Mouse (Mus musculus): ENCODE measurements around the gene Fam129a.
"Not testable (repeated sequence)": the region's sequence is repeated elsewhere in the genome, so short reads cannot be mapped to it uniquely, and the experiment has no call there.

Gene Fam129a

DNA sequence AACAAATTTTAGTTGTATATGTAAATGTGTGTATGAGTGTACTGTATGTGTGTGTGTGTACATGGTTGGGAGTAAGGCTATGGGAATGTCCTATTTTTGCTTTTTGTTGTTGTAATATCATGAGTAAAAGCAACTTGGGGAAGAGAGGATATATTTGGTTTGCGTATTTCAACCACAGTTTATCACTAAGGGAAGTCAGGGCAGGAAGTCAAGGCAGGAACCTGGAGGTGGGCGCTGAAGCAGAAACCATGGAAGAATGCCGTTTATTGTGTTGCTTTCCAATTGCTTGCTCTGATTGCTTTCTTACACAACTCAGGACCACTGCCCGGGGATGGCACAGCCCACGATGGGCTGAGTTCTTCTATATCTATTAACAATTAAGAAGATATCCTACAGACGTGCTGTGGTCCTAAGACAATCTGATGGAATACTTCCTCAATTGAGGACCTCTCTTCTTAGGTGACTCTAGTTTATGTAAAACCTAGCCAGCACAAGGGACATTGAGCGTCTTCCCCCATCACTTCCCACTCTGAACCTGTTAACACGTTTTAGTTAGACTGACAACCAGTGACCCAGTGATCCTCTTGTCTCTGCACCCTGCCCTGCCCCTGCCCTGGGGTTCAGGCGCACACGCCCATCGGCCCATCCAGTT lies 13.7 kb downstream of the Fam129a start:
- DNase-seq: no peak

DNA sequence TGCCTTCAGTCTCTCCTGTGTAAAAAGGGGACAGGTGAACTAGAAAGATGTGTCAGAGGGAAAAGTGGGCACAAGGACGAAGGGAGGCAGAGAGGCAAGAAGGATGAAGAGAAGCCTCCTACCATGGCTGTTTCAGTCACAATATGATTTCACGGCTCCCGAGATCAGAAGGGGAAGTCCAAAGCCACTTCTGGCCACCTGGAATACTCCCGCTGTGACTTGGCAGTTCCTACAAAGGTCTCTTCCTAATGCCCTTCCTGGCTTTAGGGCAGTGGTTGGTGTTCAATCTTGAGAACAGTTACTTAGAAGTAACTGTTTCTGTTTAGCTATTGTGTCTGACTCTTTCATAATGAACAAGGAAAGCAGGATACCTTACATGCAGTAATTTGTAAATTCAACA lies 14.7 kb downstream of the Fam129a start:
- no peak for DNase-seq

DNA sequence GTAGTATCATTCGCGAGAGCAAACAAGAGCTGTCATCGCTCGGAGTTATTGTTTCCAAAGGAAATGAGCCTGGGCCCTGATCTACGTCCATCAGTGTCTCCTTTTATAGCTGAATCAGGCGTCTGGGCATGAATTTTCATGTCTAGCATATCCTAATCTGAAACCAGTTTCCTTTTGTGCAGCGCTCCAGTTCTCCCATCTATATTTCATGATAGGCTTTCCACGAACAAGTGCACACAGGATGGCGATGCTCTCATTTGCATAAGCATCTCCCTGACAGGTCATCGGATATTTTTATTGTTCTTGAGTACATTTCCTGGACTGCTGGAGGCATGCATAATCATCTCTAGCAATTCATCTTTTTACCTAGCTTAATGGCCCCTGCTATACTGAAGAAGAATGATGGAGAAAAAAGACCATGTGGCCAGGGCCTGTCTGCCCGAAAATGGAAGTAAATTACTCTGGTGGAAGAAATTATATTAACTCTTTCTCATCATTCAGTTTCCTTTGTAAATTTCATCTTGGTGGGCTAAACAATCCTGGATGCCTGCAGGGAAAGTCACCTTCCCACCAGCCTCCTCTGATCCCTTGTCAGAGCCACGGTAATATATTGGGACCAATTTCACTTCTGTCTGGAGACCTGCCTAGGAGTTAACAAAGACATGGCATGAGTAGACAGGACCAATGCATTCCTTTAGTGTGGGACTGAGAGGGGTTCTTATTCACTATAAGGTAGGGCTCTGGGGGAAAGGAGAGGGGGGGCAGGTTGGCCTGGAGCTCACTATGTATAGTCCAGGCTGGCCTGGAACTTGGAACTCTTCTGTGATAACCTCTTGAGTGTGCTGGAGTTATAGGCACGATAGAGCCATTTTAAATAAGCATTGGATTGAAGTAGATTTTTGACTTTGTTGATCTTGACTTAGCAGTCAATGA lies 21.4 kb downstream of the Fam129a start:
- DNase-seq: no peak

DNA sequence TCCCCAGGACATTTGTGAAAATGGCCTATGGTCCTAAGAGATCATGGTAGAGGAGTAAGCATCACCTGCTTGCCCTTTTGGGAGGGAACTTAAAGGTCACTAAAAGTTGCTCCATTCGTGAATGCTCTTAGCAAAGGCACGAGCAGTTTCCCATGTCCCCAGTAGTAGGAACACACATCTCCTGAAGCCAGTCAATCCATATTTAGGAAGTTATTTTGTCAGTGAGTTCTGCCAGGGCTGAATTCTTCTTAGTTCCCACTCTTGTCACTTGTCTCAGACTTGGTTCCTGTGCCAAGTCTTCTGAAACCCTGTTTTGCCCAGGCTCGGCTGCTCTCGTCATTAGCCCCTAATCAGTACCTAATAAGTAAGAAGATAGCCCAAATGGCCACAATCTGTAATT lies 23.9 kb downstream of the Fam129a start:
- DNase-seq: no peak

DNA sequence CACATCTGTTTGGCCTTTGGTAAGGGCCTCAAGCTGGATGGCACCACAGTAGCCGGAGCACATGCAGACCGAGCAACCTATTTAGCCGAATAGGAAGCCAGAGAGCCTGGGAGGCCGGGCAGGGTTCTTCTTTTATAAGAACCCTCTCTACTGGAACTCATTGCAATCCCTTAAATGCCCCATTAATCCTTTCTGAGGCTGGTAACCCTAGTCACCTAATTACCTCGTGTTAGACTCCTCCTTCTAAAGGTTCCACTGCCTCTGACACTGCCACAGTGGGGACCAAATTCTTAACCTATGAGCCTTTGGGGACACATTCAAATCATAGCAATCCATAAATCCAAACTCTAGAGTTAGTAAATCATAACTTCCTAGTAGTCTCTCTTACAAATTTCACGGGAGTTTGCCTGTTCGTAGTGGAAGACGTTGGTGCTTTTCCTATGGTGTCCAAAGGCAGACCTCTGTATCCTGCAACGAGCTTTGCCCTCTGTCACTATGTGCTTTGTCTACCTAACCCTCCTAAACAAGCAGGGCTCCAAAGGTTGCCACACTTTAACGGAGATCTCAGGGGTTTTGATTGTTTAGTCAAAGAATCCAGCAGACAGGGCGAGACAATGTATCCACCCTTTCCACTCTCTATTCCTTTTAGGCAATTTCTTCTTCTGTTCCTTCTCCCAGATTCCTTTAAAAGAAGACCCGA lies 24.8 kb downstream of the Fam129a start:
- no peak for DNase-seq

DNA sequence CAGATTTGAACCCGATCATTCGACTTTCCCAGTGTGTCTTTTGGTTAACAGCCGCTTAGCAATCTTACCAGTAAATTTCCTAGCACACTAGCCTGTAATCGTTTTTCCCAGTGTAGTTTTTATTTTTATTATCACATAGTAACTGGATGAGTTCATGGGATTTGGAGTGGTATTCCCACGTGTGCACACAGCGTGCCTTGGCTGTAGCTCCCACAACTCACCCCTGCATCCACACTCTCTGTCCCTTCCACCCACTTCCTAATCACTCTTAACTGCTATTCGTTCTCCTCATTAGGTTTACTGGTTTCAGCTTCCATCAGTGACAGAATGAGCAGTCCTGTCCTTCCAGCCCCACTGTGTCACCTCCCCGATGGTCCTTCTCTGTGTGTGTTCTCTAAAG lies 25.6 kb downstream of the Fam129a start:
- DNase-seq: no peak

DNA sequence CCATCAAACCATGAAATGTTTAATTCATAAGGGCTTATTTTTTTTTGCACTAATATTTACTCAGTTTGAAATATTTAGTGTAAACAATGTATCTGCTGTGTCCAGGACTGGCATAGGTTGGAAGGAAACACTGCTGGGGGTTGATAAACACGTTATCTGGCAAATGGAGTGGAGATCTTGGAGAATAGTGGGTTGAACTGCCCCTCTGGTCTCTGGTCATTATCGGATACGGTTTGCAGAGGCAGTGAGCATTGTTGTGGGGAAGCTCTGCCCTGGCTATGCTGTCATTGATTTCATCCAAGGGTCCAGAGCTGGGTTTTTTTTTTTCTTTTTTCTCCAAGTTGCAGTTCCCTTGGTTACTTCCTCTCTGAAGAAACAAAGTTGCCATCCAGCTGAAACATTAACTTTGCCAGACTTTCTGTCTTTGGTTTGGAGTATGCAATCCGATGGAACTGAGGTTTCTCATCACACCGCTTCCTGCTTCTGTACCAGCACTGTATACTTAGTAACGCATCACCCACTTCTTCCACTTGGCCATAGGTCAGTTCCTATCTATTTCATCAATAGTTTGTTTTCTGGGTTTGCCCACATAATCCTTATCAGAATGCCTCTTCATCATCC lies 26.8 kb downstream of the Fam129a start:
- no peak for DNase-seq

DNA sequence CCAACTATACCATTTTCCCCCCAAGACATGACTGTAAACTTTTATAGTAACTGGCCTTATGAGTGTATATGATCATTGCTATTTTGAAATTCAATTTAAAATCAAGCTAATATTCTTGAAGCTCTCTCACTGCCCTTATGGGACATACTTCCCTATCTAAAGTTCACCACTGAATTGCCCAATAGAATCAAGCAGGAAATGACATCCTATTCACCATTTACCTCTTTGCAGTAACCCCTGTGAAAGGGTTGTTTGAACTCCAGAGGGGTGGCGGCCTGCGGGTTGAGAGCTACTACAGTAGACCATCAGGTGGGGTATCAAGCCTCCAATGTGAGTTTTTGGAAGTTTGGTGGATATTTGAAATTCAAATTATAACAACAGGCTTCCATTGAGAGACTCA lies 27.9 kb downstream of the Fam129a start:
- DNase-seq: no peak

DNA sequence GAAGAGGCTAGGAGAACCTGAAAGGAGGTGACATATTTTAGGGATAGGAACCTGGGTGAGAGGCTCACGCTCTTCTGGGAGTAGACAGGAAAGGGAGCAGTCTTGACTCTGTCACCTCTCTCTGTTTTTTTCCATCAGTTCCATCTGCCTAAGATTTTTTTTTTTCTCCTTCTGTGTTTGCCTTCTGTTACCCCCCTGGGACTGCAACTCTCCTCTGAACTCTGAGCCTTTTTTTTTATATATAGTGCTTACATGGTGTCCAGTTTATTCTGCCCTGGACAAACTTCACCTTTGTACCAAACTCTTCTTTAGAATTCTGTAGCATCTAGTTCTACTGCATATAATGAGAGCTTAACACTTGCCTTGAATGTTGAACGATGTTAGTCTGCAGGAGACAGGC lies 33.3 kb downstream of the Fam129a start:
- DNase-seq: no peak

DNA sequence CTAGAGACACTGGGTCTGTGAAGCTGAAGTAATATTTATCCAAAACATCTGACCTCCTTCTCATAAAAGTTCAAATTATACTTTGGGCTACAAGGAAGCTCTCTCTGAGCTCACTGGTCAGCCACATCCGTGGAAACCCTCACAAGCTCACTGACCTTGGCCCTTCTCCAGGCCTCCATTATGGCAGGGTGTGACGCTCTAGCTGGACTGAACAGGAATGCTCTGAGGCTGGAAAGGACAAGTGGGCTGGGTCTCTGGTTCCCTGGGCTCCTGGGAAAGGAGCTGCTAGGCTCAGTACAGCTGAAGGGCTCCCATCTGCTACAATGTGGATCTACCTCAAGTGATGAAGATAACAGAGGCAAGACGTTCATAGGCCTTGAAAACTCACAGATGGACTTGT lies 37.0 kb downstream of the Fam129a start:
- not testable (repeated sequence) for DNase-seq

DNA sequence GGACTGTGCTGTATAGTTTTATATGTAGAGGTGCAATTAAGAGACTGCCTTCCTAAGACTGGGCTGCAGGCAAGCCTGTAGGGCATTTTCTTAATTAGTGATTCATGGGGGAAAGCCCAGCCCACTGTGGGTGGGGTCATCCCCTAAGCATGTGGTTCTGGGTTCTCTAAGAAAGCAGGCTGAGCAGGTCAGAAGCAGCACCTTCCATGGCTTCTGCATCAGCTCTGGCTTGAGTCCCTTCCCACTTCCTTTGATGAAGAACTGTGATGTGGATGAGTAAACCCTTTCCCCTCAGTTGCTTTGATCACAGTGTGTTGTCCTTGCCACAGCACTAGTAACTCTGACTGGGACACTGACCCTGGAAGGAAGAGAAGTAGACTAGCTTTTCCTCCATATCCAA lies 39.6 kb downstream of the Fam129a start:
- no peak for DNase-seq

DNA sequence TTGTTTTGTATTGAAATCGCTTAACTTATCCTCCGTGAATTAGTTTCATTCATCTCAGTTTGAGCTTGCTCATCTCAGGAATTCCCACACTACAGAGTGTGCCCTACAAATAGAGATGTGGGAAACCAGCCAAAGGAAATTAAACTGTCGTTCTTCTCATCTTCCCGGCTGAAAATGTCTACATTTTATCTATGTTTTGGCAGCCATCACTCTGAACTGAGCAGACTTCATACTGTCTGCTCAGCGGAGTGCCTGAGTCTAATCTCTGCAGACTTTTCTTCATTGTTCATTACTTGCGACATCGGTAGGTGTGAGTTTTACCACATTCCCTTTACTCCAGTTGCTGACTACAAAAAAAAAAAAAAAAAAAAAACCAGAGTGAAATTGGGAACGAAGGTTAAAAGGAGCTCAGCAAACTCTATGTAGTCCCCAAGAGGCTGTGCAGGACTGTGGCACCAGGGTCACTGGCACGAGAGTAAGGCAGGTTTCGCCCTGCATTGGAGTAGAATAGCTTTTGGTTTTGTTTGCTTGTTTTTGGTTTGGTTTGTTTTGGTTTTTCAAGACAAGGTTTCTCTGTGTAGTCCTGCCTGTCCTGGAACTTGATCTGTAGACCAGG lies 43.4 kb downstream of the Fam129a start:
- no peak for DNase-seq

DNA sequence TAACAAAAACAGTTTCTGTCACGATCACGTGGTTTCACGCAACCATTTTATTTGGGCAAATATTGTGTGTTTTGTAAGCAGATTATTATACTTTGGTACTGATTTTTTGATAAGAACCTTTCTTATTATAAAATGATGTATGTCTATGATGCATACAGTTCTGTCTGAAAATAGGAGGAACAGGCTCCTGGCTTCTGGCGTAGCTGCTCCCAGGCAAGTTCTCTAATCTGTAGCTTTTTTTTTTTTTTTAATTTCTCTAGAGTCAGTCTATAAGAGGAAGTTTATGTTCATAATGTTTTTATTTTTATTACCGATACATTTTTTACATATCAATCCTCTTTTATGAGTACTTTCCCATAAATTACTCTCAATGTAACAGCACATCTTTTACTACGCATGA lies 44.6 kb downstream of the Fam129a start:
- DNase-seq: no peak

DNA sequence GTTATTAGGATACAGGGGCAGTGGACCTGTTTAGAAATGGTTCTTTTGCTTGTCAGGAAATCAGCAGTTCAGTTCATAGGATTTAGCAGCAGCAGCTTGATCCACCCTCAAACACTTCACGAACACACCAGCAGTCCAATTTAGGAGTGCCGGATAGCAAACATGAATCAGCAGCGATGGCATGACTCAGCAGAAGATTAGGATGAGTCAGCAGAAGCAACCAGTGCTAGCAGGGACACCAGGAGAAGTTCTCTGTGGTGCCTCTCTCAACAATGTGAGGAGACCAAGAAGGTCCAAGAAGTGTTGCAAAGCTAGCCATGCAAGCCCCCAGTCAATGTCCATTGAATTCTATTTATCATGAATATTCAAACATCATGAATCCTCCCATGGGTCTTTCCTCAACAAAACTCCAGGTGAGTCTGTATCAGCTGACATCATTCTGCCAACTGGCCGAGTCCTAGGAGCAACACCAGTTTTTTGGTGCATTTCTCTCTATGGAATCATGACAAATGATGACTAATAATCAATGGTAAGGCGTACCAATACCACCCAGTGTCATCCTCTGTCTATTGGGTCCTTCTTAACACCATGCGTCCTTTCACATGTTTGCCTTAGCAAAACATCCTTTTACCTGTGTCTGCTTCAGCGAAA lies 45.7 kb downstream of the Fam129a start:
- DNase-seq: no peak

DNA sequence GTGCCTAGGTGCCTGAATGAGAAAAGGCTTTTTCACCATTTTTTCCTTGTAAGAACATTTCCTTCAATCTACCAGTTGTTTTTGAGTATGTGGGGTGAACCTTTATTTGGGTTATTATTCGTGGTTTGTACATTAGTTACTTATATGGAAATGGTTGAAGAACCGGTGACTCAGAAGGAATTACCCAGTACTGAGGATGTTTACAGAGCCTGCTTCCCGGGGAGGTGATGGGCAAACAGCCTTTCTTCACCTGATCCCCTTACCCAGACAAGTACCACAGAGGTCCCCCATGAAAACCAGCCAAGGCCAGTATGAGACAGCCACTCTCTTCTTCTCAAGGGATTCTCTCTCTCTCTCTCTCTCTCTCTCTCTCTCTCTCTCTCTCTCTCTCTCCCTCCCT lies 47.3 kb downstream of the Fam129a start:
- no peak for DNase-seq

DNA sequence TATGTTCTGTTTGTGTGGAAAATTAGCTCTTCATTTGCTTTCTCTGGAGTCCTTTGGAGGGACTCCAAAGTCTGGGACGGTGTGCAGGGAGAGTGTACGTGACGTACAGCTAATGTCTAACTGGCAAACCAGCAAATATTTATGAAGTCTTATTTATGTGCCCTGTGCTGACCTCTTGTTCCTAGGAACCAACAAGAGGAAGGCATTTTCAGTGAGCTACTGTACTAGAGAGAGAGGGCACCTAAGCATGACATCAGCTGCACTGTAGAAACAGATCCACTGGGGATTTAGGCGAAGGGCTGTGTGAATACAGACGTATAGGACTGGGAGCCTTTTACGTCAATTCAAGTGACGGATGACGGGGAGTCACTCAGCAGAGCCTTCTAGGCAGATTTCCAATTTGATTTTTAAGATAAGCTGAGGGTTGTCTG lies 48.3 kb downstream of the Fam129a start:
- no peak for DNase-seq

DNA sequence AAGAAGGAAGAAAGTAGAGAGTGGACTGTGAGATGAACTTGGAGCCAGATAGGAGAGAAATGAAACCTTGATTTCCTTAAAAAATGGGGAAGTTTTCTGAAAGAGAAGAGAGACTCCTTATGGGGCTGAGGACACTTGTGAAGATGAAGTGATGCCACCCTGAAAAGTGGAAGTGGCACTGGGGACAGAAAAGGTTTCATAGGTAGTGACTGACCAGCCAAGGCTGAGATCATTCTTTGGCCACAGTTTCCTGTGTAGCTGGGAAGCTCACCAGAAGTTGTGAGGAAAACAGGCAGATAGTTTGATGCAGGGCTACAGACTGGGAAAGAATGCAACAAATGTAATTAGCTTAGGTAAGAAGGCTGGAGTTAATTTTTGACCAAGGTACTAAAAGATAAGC lies 49.7 kb downstream of the Fam129a start:
- DNase-seq: no peak

DNA sequence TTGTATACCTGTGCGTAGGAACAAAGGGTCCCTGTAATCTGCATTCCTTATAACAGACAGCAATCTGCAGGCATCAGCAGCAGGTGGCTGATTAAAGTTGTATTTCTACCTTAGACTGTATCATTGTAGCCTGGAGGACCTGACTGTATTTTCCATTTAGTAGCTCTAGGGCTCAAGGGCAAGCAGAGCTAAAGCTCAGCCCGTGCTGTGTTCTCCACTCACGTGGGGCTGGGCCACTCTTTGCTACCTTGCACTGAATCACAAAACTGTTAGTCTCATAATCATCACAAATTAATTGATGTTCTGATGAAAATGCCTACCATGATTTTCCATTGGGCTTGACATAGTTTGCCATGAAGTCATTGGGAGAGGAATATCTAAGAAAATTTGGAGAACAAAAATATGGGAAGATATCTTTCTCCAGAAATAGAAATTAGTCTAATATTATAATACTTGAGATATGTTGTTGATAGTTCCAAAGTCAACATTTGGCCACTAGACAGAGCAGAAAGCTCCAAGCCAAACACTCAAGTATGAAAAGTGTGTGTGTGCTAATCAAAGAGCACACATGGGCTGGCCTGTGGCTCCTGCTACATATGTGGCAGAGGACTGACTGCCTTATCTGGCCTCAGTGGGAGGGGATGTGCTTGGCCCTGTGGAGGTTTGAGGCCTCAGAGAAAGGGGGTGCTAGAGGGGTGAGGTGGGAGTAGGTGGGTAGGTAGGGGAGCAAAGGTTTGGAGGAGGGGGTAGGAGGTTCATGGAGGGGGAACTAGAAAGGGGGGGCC lies 53.6 kb downstream of the Fam129a start:
- DNase-seq: no peak

DNA sequence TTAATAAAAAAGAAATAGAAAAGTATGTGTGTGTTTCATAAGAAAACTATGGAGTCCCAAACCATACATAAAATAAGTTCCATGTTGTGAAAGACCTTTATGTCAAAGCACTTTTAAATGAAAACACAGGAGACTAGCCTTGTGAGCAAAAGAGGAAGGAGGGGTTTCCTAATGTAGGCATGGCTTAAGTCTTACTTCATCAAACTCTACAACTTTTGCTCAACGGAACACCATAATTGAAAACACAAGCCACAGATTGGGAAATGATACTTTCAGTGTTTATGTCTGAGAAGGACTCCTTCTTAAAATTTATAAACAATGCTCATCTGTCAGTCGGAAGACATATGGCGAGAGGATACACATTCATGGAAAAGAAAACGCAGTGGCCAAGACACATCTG lies 54.3 kb downstream of the Fam129a start:
- no peak for DNase-seq

DNA sequence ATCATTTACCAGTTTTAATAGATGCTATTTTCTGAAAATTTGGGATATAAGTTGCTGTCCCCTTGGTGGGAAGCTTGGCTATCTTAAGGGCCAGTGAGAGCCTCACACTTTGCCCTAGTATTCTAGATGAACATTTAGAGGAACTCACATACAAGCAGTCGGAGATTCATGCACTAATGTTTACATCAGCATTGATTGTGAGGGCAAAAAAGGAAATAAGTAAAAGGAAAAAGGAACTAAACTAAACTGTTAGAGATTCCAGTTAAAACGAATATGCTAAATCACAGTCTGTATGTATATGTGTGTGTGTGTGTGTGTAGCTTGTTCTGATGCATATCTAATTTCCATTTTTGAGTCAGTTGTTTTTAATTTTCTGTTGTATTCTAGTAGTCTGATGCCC lies 54.7 kb downstream of the Fam129a start:
- DNase-seq: no peak

DNA sequence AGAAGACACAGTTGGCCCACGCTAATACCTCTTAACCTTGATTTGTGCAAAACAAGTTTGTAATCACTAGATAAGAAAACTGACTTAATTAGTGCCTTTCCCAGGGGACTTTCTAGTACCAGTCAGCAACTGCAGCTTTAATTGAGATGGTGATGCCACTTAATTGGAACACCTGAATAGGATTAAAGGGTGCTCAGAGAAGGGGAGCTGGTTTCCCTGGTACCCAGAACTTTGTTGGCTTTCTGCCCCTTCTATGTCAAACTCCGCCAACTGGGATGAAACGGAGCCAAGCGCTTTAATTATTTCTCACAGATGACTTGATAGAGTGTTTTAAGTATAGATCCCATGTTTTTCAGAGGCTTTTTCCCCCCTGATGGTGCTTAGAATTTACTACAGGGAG lies 55.6 kb downstream of the Fam129a start:
- DNase-seq: no peak

DNA sequence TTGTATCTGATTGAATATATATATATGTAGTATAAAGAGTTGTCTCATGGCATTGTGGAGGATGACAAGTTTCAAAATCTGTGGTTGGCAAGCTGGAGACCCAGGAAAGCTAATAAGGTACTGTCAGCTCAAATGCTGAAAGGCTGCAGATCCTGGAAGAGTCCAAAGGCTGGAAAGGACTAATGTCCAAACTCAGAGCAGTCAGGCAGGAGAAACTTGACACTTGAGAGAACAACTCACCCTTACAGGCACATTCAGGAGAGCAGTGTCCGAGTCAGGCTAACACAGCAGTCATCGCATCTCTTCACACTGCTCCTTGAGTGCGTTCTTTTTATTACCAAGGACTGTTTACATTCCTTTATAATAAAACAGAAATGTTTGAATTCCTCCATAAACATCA lies 56.2 kb downstream of the Fam129a start:
- no peak for DNase-seq

All from cerebellum, adult 18-20 months (tissue).